Mouse (Mus musculus) C3H10T1/2 (cell line): ENCODE results near the gene Rpia. TPM values are rescaled to one million over a fixed set of nuclear protein-coding genes. Genes with fewer than 3 reads are reported as not detected.

ENCODE experiments used
- polyA plus RNA-seq, 2 experiments: library from polyadenylated mRNA; unstranded; fragments of >200 nt; fragmentation: generic; extraction: Trizol; gene quantifications; one replicate each; pipeline ENCODE4 v1.2.1; 2012; ENCODE audit warnings: missing spikeins in 2 of 2

Gene Rpia
- polyA plus RNA-seq = 10 to 100 TPM in 1 of 2 experiments, 1 to 10 TPM in 1; 5.3 to 14.5 TPM

DNA sequence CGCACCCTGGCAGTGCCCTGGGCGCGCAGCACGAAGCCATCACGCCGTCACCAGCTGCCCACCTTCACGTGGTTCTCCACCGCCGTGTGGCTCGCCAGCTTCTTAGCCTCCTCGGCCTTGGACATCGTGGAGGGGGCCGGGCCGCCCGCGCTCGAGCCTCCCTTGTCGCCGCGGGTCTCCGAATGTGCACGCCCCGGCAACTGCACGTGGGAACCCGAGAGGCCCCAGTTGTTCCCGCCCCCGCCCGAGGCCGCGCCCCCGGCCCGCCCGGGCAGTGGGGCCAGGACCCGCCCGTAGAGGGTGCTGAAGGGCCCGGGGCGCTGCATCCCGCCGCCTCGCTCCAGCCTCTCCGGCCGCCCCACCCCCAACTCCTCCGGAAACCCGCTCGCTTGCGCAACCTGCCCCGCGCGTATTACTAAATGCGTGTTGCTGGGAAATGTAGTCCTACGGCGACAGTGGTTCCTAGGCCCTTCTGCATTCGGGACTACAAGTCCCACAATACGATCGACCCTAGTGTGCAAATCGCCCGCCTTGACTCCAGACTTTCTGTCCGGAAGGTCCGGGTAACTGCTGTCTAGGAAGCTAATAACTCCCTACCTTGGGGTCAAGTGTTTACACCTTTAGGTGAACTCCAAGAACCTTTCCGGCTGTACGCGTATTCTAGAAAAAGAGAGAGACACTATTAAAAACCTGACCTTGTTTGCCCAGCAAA, at the start of gene Rpia:
TSS of gene Rpia (minus strand) at position 409 of the 712 bp plus-strand sequence.

Other genes starting within 250 kb of the Rpia start
- gene Eif2ak3, start 52.3 kb upstream of the Rpia start, polyA plus RNA-seq = 1 to 10 TPM in 1 of 2 experiments, under 1 TPM in 1; 0.43 to 5.1 TPM
- gene Tex37, start 126.7 kb upstream of the Rpia start, polyA plus RNA-seq = not detected
- gene Foxi3, start 164.3 kb upstream of the Rpia start, polyA plus RNA-seq = not detected